Mouse (Mus musculus): ENCODE measurements at regions not wholly inside any gene's neighbourhood (a gene's known extent, or its start where the extent isn't known, plus 50 kb on each side); places are given as distances from the start of the nearest gene placed in this dataset.
"Not testable (repeated sequence)": the region's sequence is repeated elsewhere in the genome, so short reads cannot be mapped to it uniquely, and the experiment has no call there.

DNA sequence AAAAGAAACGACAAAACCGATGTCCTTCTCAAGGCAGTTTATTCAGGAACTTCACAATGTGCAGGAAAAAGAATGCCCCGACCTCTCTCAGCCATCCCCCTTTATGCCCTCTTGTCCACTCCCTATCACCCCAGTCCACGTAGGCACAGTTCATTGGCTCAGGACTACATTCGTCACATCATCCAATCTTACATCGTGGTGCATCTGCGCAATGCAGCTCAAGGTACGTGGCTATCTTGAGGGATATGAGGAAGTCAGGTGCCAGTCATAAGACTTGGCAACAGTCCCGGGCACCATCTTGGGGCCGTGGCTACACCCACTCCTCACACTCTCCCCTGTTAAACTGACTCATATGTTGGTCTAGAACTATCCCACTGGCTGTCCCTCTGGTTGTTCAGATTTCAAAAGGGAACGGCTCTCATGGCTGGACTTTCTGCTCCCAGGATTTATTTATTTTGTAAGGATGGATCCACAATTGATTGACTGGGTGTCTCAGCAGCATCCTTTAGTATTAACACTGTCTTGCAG, 87.4 kb upstream of the Olfr1402 start:
- not testable (repeated sequence) for ATAC-seq (ENCODE audit: low read depth); H3K4me3 ChIP-seq; H3K9me3 ChIP-seq; H3K27ac ChIP-seq (replicated peaks); H3K4me2 ChIP-seq; H3K27me3 ChIP-seq; H3K9ac ChIP-seq; H3K36me3 ChIP-seq
- 92% methylated on average over 11 of the region's 11 CpGs for WGBS
- H3K4me1 ChIP-seq (replicated peaks): peaks cover 17% of the 10 kb centered on the region

DNA sequence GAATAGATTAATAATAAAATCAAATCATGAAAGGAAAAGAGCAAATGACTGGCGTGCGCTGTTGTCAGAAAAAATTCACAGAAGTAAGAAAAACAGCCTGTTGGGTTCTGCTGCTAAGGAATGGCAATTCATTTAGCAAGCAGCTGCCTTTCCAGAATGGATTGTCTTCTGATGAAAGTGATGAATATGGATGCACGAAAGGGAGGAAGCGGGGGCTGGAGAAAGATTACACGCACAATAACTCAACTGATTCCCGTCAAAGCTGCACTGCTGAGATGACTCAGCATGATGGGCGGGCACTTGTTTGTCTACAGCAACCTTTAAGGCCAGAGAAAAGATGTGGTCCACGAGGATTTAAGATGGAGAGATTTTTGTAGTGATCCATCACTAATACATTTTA, 85.4 kb upstream of the Olfr1402 start:
- Histone ChIP-seq H3K27me3 (no peaks in the 10 kb centered on the region), H3K4me1 (replicated peaks) (peaks cover 17% of the 10 kb centered on the region), H3K9me3 (no peaks in the 10 kb centered on the region), H3K4me2 (peak overlapping the region; percentile 23), H3K4me3 (no peak overlapping the region), H3K9ac (no peak overlapping the region), H3K27ac (replicated peaks) (no peak overlapping the region), H3K36me3 (no peaks in the 10 kb centered on the region)
- no peak for ATAC-seq (ENCODE audit: low read depth)
- WGBS: 22% methylated on average over 8 of the region's 8 CpGs

DNA sequence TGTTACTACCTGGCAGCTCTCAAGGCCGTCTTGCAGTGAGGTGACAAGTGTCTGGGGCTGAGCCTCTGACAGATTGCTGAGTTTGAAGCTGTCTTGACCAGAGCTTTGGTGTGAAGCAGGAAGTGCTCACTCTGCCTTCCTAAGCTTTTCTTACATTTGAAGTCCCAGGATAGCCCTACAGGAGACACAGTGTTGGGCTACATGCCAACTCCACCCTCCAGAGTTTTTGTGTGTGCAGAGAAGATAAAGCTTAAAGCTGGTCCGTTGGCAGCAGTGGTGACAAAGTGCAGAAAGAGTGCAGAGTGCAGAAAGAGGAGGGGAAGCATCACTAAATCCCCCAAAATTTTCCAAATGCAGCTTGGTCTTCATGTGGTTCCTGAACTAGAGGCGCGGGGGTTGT, 70.1 kb upstream of the Olfr1402 start:
- Histone ChIP-seq H3K4me1 (replicated peaks) (no peaks in the 10 kb centered on the region), H3K9ac (no peak overlapping the region), H3K4me3 (no peak overlapping the region), H3K27me3 (no peaks in the 10 kb centered on the region), H3K4me2 (no peak overlapping the region), H3K9me3 (no peaks in the 10 kb centered on the region), H3K36me3 (no peaks in the 10 kb centered on the region), H3K27ac (replicated peaks) (no peak overlapping the region)
- ATAC-seq (ENCODE audit: low read depth): no peak
- WGBS: 68% methylated on average over 4 of the region's 4 CpGs

DNA sequence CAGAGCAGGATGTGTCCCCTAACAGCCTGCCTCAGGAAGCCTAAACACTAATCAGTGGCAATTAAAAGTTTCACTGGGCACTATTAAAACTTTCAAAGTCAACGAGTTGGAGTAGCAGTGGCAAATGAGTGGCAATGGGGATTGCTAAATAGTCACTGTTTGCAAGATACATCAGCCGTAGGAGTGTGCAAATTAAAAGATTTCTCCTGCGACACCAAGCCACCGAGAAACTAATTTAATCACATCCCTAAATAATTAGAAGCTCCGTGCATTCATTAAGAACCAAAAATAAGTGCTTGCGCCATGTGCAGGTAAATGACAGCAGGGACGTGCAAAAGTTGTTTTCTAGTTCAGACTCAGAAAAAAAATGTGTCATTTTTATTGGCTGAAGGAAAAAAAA, 69.4 kb upstream of the Olfr1402 start:
- ATAC-seq (ENCODE audit: low read depth): no peak
- no peak overlapping the region for H3K4me3 ChIP-seq
- no peaks in the 10 kb centered on the region for H3K27me3 ChIP-seq
- no peak overlapping the region for H3K9ac ChIP-seq
- no peaks in the 10 kb centered on the region for H3K36me3 ChIP-seq
- no peaks in the 10 kb centered on the region for H3K4me1 ChIP-seq (replicated peaks)
- WGBS: 64% methylated on average over 7 of the region's 7 CpGs
- H3K27ac ChIP-seq (replicated peaks): no peak overlapping the region
- no peak overlapping the region for H3K4me2 ChIP-seq
- no peaks in the 10 kb centered on the region for H3K9me3 ChIP-seq

DNA sequence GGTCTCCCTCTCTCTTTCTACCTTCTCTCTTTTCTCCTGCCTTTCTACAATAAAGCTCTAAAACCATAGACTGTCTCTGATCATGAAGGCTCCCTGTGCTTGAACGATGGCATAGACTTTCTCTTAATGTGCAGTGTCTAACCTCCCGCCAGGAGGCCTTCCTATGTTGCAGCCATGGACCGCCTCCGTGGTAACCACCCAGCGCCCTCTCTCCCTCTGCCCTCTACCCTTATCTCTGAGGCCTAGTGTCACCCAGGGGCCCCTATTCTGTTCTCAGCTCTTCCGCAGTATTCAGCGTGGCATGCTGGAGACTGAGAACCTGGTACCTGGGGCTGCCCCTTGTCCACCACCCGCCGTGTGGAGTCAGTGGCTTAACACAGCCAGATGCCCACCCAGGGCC, 67.5 kb upstream of the Olfr1402 start:
- Histone ChIP-seq H3K27ac (replicated peaks) (no peak overlapping the region), H3K4me3 (no peak overlapping the region), H3K4me1 (replicated peaks) (no peaks in the 10 kb centered on the region), H3K9ac (no peak overlapping the region), H3K27me3 (no peaks in the 10 kb centered on the region), H3K9me3 (no peaks in the 10 kb centered on the region), H3K36me3 (no peaks in the 10 kb centered on the region), H3K4me2 (no peak overlapping the region)
- 91% methylated on average over 9 of the region's 9 CpGs for WGBS
- ATAC-seq (ENCODE audit: low read depth): no peak

All from neural tube, embryonic 13.5 days (tissue).